Comparison of ENCODE assay signal across 12 mouse cellular contexts in the genomic region with DNA sequence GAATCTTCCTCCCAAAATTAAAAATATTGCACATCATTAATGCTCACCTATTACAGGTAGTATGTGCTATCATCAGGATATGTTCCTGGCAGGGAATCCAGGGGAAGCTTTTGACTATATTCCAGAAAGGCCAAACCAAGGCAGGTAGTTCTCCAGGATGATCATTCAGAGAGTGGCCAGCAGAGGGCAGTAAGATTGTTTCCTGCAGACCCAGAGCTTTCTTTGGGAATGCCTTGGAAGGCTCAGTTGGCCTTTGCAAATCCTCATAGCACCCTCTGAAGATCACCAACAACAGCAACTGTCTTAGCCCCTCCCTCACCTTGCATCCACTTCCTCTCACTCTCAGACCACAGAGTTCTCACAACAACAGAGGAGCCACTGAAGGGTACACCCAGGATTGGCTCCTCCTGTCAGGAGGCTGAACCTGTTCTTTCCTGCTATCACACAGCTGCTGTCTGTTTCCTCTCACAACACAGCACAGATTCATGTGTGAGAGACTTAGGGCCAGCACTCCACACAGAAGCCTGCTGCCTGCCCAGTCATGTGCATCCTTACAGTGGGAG. TPM values are rescaled to one million over a fixed set of nuclear protein-coding genes. Genes with fewer than 3 reads are reported as not detected.
DNase-seq lines count a peak whose midpoint lies in the region; ATAC-seq and TF ChIP-seq lines count a peak whose summit lies in the region.
"Had no signal": no experiment of that assay in that cellular context is flagged by ENCODE, and none has a peak within 500 bp of the region (broad histone marks: within the 10 kb centered on the region; RNA-seq: fewer than 3 reads in every experiment).

No protein-coding gene starts in this region.

- no peaks in the 10 kb centered on the region for H3K9me3 ChIP-seq in hindbrain, postnatal 0 days (ENCODE audit: low read length)
- H3K9me3 ChIP-seq in hindbrain, embryonic 13.5 days: no peaks in the 10 kb centered on the region
- H3K9me3 ChIP-seq in embryonic facial prominence, embryonic 11.5 days (replicated peaks; ENCODE audit: control insufficient read depth, low read length): no peaks in the 10 kb centered on the region
- H3K9me3 ChIP-seq: heart, embryonic 15.5 days; stomach, embryonic 15.5 days had no signal

- no peak overlapping the region for H3K27ac ChIP-seq in hindbrain, postnatal 0 days
- no peak overlapping the region for H3K27ac ChIP-seq in hindbrain, embryonic 13.5 days
- no peak overlapping the region for H3K27ac ChIP-seq in embryonic facial prominence, embryonic 11.5 days (replicated peaks; ENCODE audit: low read depth, low read length)
- H3K27ac ChIP-seq: heart, embryonic 15.5 days; stomach, embryonic 15.5 days had no signal

- DNase-seq in hindbrain, postnatal 0 days (ENCODE audit: low spot score): peak; percentile 59
- DNase-seq in thymus, postnatal 0 days (ENCODE audit: low spot score): peak; percentile 10
- no peak for DNase-seq in thymus, postnatal 25 days
- DNase-seq in embryonic facial prominence, embryonic 11.5 days (ENCODE audit: low spot score): peak; percentile 46
- no peak for DNase-seq in urinary bladder, postnatal 10 days (ENCODE audit: low spot score)
- DNase-seq in adrenal gland, postnatal 36 days: no peak
- DNase-seq in spleen, adult 18-20 months: no peak
- DNase-seq: cerebellum, adult 11-12 months had no signal

- peak; percentile 63 for TF ChIP-seq CTCF in hindbrain, postnatal 0 days (IDR thresholded peaks at IDR 0.05; ENCODE audit: low read depth)

- H3K4me1 ChIP-seq in hindbrain, postnatal 0 days (ENCODE audit: insufficient read depth, low read length): no peaks in the 10 kb centered on the region
- no peaks in the 10 kb centered on the region for H3K4me1 ChIP-seq in hindbrain, embryonic 13.5 days (replicated peaks)
- H3K4me1 ChIP-seq in embryonic facial prominence, embryonic 11.5 days (ENCODE audit: control insufficient read depth, insufficient read depth, low read length): no peaks in the 10 kb centered on the region
- H3K4me1 ChIP-seq: heart, embryonic 15.5 days; stomach, embryonic 15.5 days had no signal

- no peaks in the 10 kb centered on the region for H3K27me3 ChIP-seq in hindbrain, postnatal 0 days (ENCODE audit: insufficient read depth, low read length)
- no peaks in the 10 kb centered on the region for H3K27me3 ChIP-seq in hindbrain, embryonic 13.5 days
- no peaks in the 10 kb centered on the region for H3K27me3 ChIP-seq in embryonic facial prominence, embryonic 11.5 days (ENCODE audit: control insufficient read depth, insufficient read depth, low read length)
- H3K27me3 ChIP-seq: heart, embryonic 15.5 days; stomach, embryonic 15.5 days had no signal

- no peak overlapping the region for H3K9ac ChIP-seq in hindbrain, postnatal 0 days (replicated peaks; ENCODE audit: low read length)
- no peak overlapping the region for H3K9ac ChIP-seq in hindbrain, embryonic 13.5 days
- H3K9ac ChIP-seq in embryonic facial prominence, embryonic 11.5 days (replicated peaks; ENCODE audit: low read length): no peak overlapping the region
- H3K9ac ChIP-seq: heart, embryonic 15.5 days; stomach, embryonic 15.5 days had no signal

- H3K36me3 ChIP-seq in hindbrain, postnatal 0 days (ENCODE audit: insufficient read depth, low read length): no peaks in the 10 kb centered on the region
- H3K36me3 ChIP-seq in hindbrain, embryonic 13.5 days: no peaks in the 10 kb centered on the region
- H3K36me3 ChIP-seq in embryonic facial prominence, embryonic 11.5 days (replicated peaks; ENCODE audit: control insufficient read depth, insufficient read depth, low read depth, low read length): no peaks in the 10 kb centered on the region
- H3K36me3 ChIP-seq: heart, embryonic 15.5 days; stomach, embryonic 15.5 days had no signal

- no peak for ATAC-seq in hindbrain, postnatal 0 days
- no peak for ATAC-seq in hindbrain, embryonic 13.5 days (ENCODE audit: low FRiP score)
- ATAC-seq in embryonic facial prominence, embryonic 11.5 days (replicated peaks; ENCODE audit: insufficient number of reproducible peaks, low FRiP score, low TSS enrichment, low read depth): no peak

- H3K4me2 ChIP-seq in hindbrain, postnatal 0 days (ENCODE audit: low read depth, low read length): no peak overlapping the region
- no peak overlapping the region for H3K4me2 ChIP-seq in hindbrain, embryonic 13.5 days
- no peak overlapping the region for H3K4me2 ChIP-seq in embryonic facial prominence, embryonic 11.5 days (ENCODE audit: low read depth, low read length)
- H3K4me2 ChIP-seq: heart, embryonic 15.5 days; stomach, embryonic 15.5 days had no signal

- H3K4me3 ChIP-seq in hindbrain, postnatal 0 days (ENCODE audit: low read length): no peak overlapping the region
- no peak overlapping the region for H3K4me3 ChIP-seq in hindbrain, embryonic 13.5 days
- no peak overlapping the region for H3K4me3 ChIP-seq in embryonic facial prominence, embryonic 11.5 days (ENCODE audit: low read depth, low read length)
- H3K4me3 ChIP-seq: heart, embryonic 15.5 days; stomach, embryonic 15.5 days had no signal

RNA-seq across cellular contexts. Expression of gene Dmbt1, which starts 23.0 kb away (rescaled TPM):
- total RNA-seq in hindbrain, postnatal 0 days (2014; rRNA removed): not detected in 2 replicates
- not detected in 2 replicates for polyA plus RNA-seq in hindbrain, postnatal 0 days (2015; fragmentation: Nextera tagmentation; extraction: Ambion mirVana)
- polyA plus RNA-seq in hindbrain, embryonic 13.5 days (2015; fragmentation: Nextera tagmentation; extraction: Ambion mirVana): not detected in 2 replicates
- polyA plus RNA-seq in thymus, postnatal 0 days (2015; fragmentation: Nextera tagmentation; extraction: Ambion mirVana): 0.35 and 0.49 TPM in 2 replicates
- polyA plus RNA-seq in embryonic facial prominence, embryonic 11.5 days (2014; fragmentation: Nextera tagmentation; extraction: Ambion mirVana): not detected in 2 replicates
- not detected for total RNA-seq in adrenal gland, postnatal 36 days (2021)
- polyA plus RNA-seq: lung, embryonic 16.5 days had no signal

Comparison
In these comparisons a context has a peak if more than half of its experiments do, and no peak if none do; other contexts are left out.
1. DNase-seq: peak in hindbrain, postnatal 0 days (single experiment), thymus, postnatal 0 days (single experiment) and embryonic facial prominence, embryonic 11.5 days (single experiment); none in thymus, postnatal 25 days (single experiment), urinary bladder, postnatal 10 days (single experiment), adrenal gland, postnatal 36 days (0 of 2) and spleen, adult 18-20 months (0 of 2).